Mouse (Mus musculus) megakaryocyte progenitor cell, adult 5-6 weeks (primary cell): ENCODE data around the gene D430041D05Rik. TPM values are rescaled to one million over a fixed set of nuclear protein-coding genes. Genes with fewer than 3 reads are reported as not detected.

Experiments
- ATAC-seq: replicated peaks from 2 replicates; pipeline ENCODE4 v1.8.0; 2016; ENCODE audit warnings: mild to moderate bottlenecking, moderate TSS enrichment, inconsistent platforms; ENCODE audit not compliant: poor library complexity
- total RNA-seq, 2 experiments: library from RNA; stranded (forward) in 1 of 2; stranded (reverse) in 1 of 2; fragments of 157-497, 149-512 nt in 1 of 2; fragments of 200-1000 nt in 1 of 2; gene quantifications; 2 replicates each; pipeline versions ENCODE4 v1.2.3 to v1.2.4; 2015 to 2017

D430041D05Rik gene
- total RNA-seq, 2 experiments from 2014 or later: not detected

GRCm38 (mm10) chr2:104207948-104208347 is 202.9 kb downstream of the D430041D05Rik start:
- ATAC-seq: peak; percentile 70

GRCm38 (mm10) chr2:104205623-104206022 is 205.2 kb downstream of the D430041D05Rik start:
- ATAC-seq: no peak

- no peak for ATAC-seq
Observed at GRCm38 (mm10) chr2:104200211-104200610, 210.6 kb downstream of the D430041D05Rik start.

- ATAC-seq: no peak
Observed at GRCm38 (mm10) chr2:104198186-104198585, 212.6 kb downstream of the D430041D05Rik start.

- peak; percentile 69 for ATAC-seq
Observed at GRCm38 (mm10) chr2:104197281-104197680, 213.5 kb downstream of the D430041D05Rik start.

- ATAC-seq: no peak
Observed at GRCm38 (mm10) chr2:104192401-104193141, 218.2 kb downstream of the D430041D05Rik start.

GRCm38 (mm10) chr2:104191723-104192122 is 219.1 kb downstream of the D430041D05Rik start:
- no peak for ATAC-seq

GRCm38 (mm10) chr2:104188859-104189258 is 222.0 kb downstream of the D430041D05Rik start:
- no peak for ATAC-seq

- no peak for ATAC-seq
Observed at GRCm38 (mm10) chr2:104187073-104187472, 223.7 kb downstream of the D430041D05Rik start.

- no peak for ATAC-seq
Observed at GRCm38 (mm10) chr2:104185616-104186015, 225.2 kb downstream of the D430041D05Rik start.

GRCm38 (mm10) chr2:104184296-104184695 is 226.5 kb downstream of the D430041D05Rik start:
- peak; percentile 46 for ATAC-seq

GRCm38 (mm10) chr2:104183246-104183845 is 227.5 kb downstream of the D430041D05Rik start:
- no peak for ATAC-seq

GRCm38 (mm10) chr2:104179636-104180035 is 231.2 kb downstream of the D430041D05Rik start:
- ATAC-seq: peak; percentile 51

- ATAC-seq: no peak
Observed at GRCm38 (mm10) chr2:104178251-104178650, 232.6 kb downstream of the D430041D05Rik start.

- peak; percentile 73 for ATAC-seq
Observed at GRCm38 (mm10) chr2:104176979-104177704, 233.7 kb downstream of the D430041D05Rik start.

GRCm38 (mm10) chr2:104176166-104176978 is 234.4 kb downstream of the D430041D05Rik start:
- ATAC-seq: no peak

- ATAC-seq: no peak
Observed at GRCm38 (mm10) chr2:104175476-104176165, 235.2 kb downstream of the D430041D05Rik start.

- ATAC-seq: no peak
Observed at GRCm38 (mm10) chr2:104173431-104173830, 237.4 kb downstream of the D430041D05Rik start.

- ATAC-seq: 0 out of 2 replicates have a peak, but pooled peaks have one; percentile 3
Observed at GRCm38 (mm10) chr2:104172695-104173348, 238.0 kb downstream of the D430041D05Rik start.
